Mouse (Mus musculus): ENCODE results near the gene Usp53.

- no peak for TF ChIP-seq POLR2A (IDR thresholded peaks at IDR 0.05; ENCODE audit: low read depth, low read length)
- TF ChIP-seq CTCF (IDR thresholded peaks at IDR 0.05; ENCODE audit: extremely low read depth, insufficient read length, insufficient replicate concordance, low read depth, low read length): no peak
These were observed 45.1 kb downstream of the Usp53 start for GRCm38 (mm10) chr3:122939215-122939614.
